Mouse (Mus musculus) splenic B cell, adult 2 months (primary cell): Measurements from ENCODE around the gene C1qb.

Experiments
- DNase-seq: peaks from one replicate; pipeline ENCODE4 v3.0.0-alpha.2; 2011; ENCODE audit warnings: low read depth, low spot score
- H3K27me3 ChIP-seq: 2 replicates; pipeline ENCODE4 v1.6.1; 2012; ENCODE audit warnings: mild to moderate bottlenecking, low read length, moderate library complexity, mixed read lengths; ENCODE audit not compliant: control insufficient read depth, poor library complexity, insufficient read depth, severe bottlenecking
- H3K36me3 ChIP-seq: 2 replicates; pipeline ENCODE4 v1.6.1; 2012; ENCODE audit warnings: mild to moderate bottlenecking, low read length, moderate library complexity, mixed read lengths; ENCODE audit not compliant: control insufficient read depth, poor library complexity, insufficient read depth, severe bottlenecking

C1qb gene

GRCm38 (mm10) chr4:136904767-136905539, 19.0 kb upstream of the C1qb start:
- Histone ChIP-seq H3K36me3 (no peaks in the 10 kb centered on the region), H3K27me3 (no peaks in the 10 kb centered on the region)
- DNase-seq: no peak

- no peak for DNase-seq
- Histone ChIP-seq H3K27me3 (no peaks in the 10 kb centered on the region), H3K36me3 (no peaks in the 10 kb centered on the region)
Measured at GRCm38 (mm10) chr4:136899154-136899553, 13.2 kb upstream of the C1qb start.

GRCm38 (mm10) chr4:136898637-136899036, 12.7 kb upstream of the C1qb start, which contains the start of gene C1qa:
Gene C1qa (minus strand): TSS chr4:136898803.
- DNase-seq: no peak
- no peaks in the 10 kb centered on the region for H3K36me3 ChIP-seq
- no peaks in the 10 kb centered on the region for H3K27me3 ChIP-seq

- no peak for DNase-seq
- no peaks in the 10 kb centered on the region for H3K36me3 ChIP-seq
- no peaks in the 10 kb centered on the region for H3K27me3 ChIP-seq
Measured at GRCm38 (mm10) chr4:136898084-136898598, 12.2 kb upstream of the C1qb start.

GRCm38 (mm10) chr4:136896461-136896860, 10.5 kb upstream of the C1qb start:
- Histone ChIP-seq H3K36me3 (no peaks in the 10 kb centered on the region), H3K27me3 (no peaks in the 10 kb centered on the region)
- no peak for DNase-seq

- H3K27me3 ChIP-seq: no peaks in the 10 kb centered on the region
- DNase-seq: no peak
Measured at GRCm38 (mm10) chr4:136895861-136896260, 9.9 kb upstream of the C1qb start.

GRCm38 (mm10) chr4:136894821-136895220, 8.8 kb upstream of the C1qb start:
- Histone ChIP-seq H3K27me3 (no peaks in the 10 kb centered on the region), H3K36me3 (no peaks in the 10 kb centered on the region)
- no peak for DNase-seq

More at GRCm38 (mm10) chr4:136895861-136896260, 9.9 kb upstream of the C1qb start:
- no peaks in the 10 kb centered on the region for H3K36me3 ChIP-seq

- DNase-seq: no peak
- Histone ChIP-seq H3K36me3 (no peaks in the 10 kb centered on the region), H3K27me3 (no peaks in the 10 kb centered on the region)
Measured at GRCm38 (mm10) chr4:136893691-136894543, 7.9 kb upstream of the C1qb start.

GRCm38 (mm10) chr4:136892811-136893210, 6.8 kb upstream of the C1qb start, which contains the start of gene C1qc:
Gene C1qc (minus strand): TSS chr4:136893065.
- DNase-seq: no peak
- no peaks in the 10 kb centered on the region for H3K27me3 ChIP-seq
- no peaks in the 10 kb centered on the region for H3K36me3 ChIP-seq

- no peaks in the 10 kb centered on the region for H3K27me3 ChIP-seq
- no peaks in the 10 kb centered on the region for H3K36me3 ChIP-seq
- DNase-seq: no peak
Measured at GRCm38 (mm10) chr4:136892371-136892770, 6.4 kb upstream of the C1qb start.

- Histone ChIP-seq H3K36me3 (no peaks in the 10 kb centered on the region), H3K27me3 (no peaks in the 10 kb centered on the region)
- DNase-seq: no peak
Measured at GRCm38 (mm10) chr4:136891115-136891514, 5.1 kb upstream of the C1qb start.

- DNase-seq: no peak
- H3K27me3 ChIP-seq: no peaks in the 10 kb centered on the region
- no peaks in the 10 kb centered on the region for H3K36me3 ChIP-seq
Measured at GRCm38 (mm10) chr4:136889981-136890380, 4.0 kb upstream of the C1qb start.

- Histone ChIP-seq H3K36me3 (no peaks in the 10 kb centered on the region), H3K27me3 (no peaks in the 10 kb centered on the region)
- no peak for DNase-seq
Measured at GRCm38 (mm10) chr4:136887714-136888113, 1.7 kb upstream of the C1qb start.

- peak; percentile 12 for DNase-seq
- no peaks in the 10 kb centered on the region for H3K36me3 ChIP-seq
Measured at GRCm38 (mm10) chr4:136878601-136879000, 7.4 kb downstream of the C1qb start.

GRCm38 (mm10) chr4:136878171-136878570, 7.8 kb downstream of the C1qb start:
- DNase-seq: no peak
- H3K36me3 ChIP-seq: no peaks in the 10 kb centered on the region
- H3K27me3 ChIP-seq: no peaks in the 10 kb centered on the region

More at GRCm38 (mm10) chr4:136878601-136879000, 7.4 kb downstream of the C1qb start:
- H3K27me3 ChIP-seq: no peaks in the 10 kb centered on the region
